In genomic region chr5:23489231-23489630, GRCm38 (mm10) we compare ENCODE assay signal across 19 mouse cellular contexts. TPM values are rescaled to one million over a fixed set of nuclear protein-coding genes. Genes with fewer than 3 reads are reported as not detected.
DNase-seq lines count a peak whose midpoint lies in the region; ATAC-seq lines count a peak whose summit lies in the region.
"Had no signal": no experiment of that assay in that cellular context is flagged by ENCODE, and none has a peak within 500 bp of the region (broad histone marks: within the 10 kb centered on the region; RNA-seq: fewer than 3 reads in every experiment).

No protein-coding gene starts in this region.

- peak; percentile 58; the same call in 1 of the 2 replicates for ATAC-seq in heart, embryonic 16.5 days (replicated peaks; ENCODE audit: extremely low read depth, insufficient read depth, low FRiP score)
- no peak for ATAC-seq in hindbrain, embryonic 16.5 days
- ATAC-seq in hindbrain, embryonic 11.5 days (ENCODE audit: low FRiP score): no peak
- ATAC-seq: forebrain, embryonic 15.5 days; hindbrain, postnatal 0 days had no signal

- H3K36me3 ChIP-seq in heart, embryonic 16.5 days (ENCODE audit: control insufficient read depth, insufficient read depth): peaks cover 50% of the 10 kb centered on the region
- peaks cover 52% of the 10 kb centered on the region for H3K36me3 ChIP-seq in hindbrain, embryonic 16.5 days (ENCODE audit: control insufficient read depth, insufficient read depth, low read length)
- H3K36me3 ChIP-seq in hindbrain, embryonic 11.5 days (ENCODE audit: control insufficient read depth, insufficient read depth, low read length): peaks cover 18% of the 10 kb centered on the region

- peaks cover 3% of the 10 kb centered on the region; the same call in 1 of the 2 replicates for H3K4me1 ChIP-seq in heart, embryonic 16.5 days (ENCODE audit: control insufficient read depth, insufficient read depth, low read length)
- no peaks in the 10 kb centered on the region for H3K4me1 ChIP-seq in hindbrain, embryonic 16.5 days (ENCODE audit: control insufficient read depth, insufficient read depth, low read depth, low read length)
- no peaks in the 10 kb centered on the region for H3K4me1 ChIP-seq in hindbrain, embryonic 11.5 days (replicated peaks; ENCODE audit: control insufficient read depth, insufficient read depth, low read length)
- H3K4me1 ChIP-seq: embryonic facial prominence, embryonic 10.5 days; forebrain, embryonic 15.5 days had no signal

- peak overlapping the region; percentile 12; the same call in 1 of the 2 replicates for H3K27ac ChIP-seq in heart, embryonic 16.5 days (ENCODE audit: low read length)
- peak overlapping the region; percentile 23; the same call in 1 of the 2 replicates for H3K27ac ChIP-seq in hindbrain, embryonic 16.5 days (ENCODE audit: low read depth, low read length)
- H3K27ac ChIP-seq in hindbrain, embryonic 11.5 days (ENCODE audit: low read depth, low read length): no peak overlapping the region
- H3K27ac ChIP-seq: embryonic facial prominence, embryonic 10.5 days; forebrain, embryonic 15.5 days; hindbrain, postnatal 0 days had no signal

- H3K27me3 ChIP-seq in heart, embryonic 16.5 days (ENCODE audit: control insufficient read depth, insufficient read depth, low read length): no peaks in the 10 kb centered on the region
- no peaks in the 10 kb centered on the region for H3K27me3 ChIP-seq in hindbrain, embryonic 16.5 days (replicated peaks; ENCODE audit: control insufficient read depth, insufficient read depth, low read length)
- H3K27me3 ChIP-seq in hindbrain, embryonic 11.5 days (ENCODE audit: control insufficient read depth, insufficient read depth, low read length): no peaks in the 10 kb centered on the region
- H3K27me3 ChIP-seq: forebrain, embryonic 15.5 days had no signal

- no peaks in the 10 kb centered on the region for H3K9me3 ChIP-seq in heart, embryonic 16.5 days (replicated peaks; ENCODE audit: control insufficient read depth, low read length)
- no peaks in the 10 kb centered on the region for H3K9me3 ChIP-seq in hindbrain, embryonic 16.5 days (ENCODE audit: control insufficient read depth, low read length)
- H3K9me3 ChIP-seq in hindbrain, embryonic 11.5 days (ENCODE audit: control insufficient read depth, low read length): no peaks in the 10 kb centered on the region
- H3K9me3 ChIP-seq: embryonic facial prominence, embryonic 10.5 days; forebrain, embryonic 15.5 days had no signal

- peak; percentile 82 for DNase-seq in heart, adult 11 months
- DNase-seq in heart, adult 9 months (ENCODE audit: low spot score in 2 of 2): no peak
- no peak for DNase-seq in heart, postnatal 10 days
- DNase-seq in hindbrain, embryonic 11.5 days (ENCODE audit: low spot score): no peak
- DNase-seq in lung, postnatal 36 days: peak; percentile 36
- no peak for DNase-seq in lung, postnatal 4 days
- DNase-seq: adrenal gland, postnatal 25 days; cerebellum, adult 18-20 months; cerebellum, adult 9-11 months; gastrocnemius, postnatal 36 days; heart, adult 18-20 months; kidney, adult 11 months; kidney, adult 9 months had no signal

- intact Hi-C loops in heart, postnatal 10 days (cut with DNase I): no loop called here

- WGBS in heart, embryonic 16.5 days: 58% methylated on average over 4 of the region's 4 CpGs
- 85% methylated on average over 4 of the region's 4 CpGs for WGBS in hindbrain, embryonic 16.5 days
- 89% methylated on average over 4 of the region's 4 CpGs for WGBS in hindbrain, embryonic 11.5 days

- no peak overlapping the region for H3K4me2 ChIP-seq in heart, embryonic 16.5 days (ENCODE audit: low read depth, low read length)
- H3K4me2 ChIP-seq in hindbrain, embryonic 16.5 days (ENCODE audit: low read length): no peak overlapping the region
- H3K4me2 ChIP-seq in hindbrain, embryonic 11.5 days (replicated peaks; ENCODE audit: low read depth, low read length): no peak overlapping the region
- H3K4me2 ChIP-seq: forebrain, embryonic 15.5 days had no signal

- H3K9ac ChIP-seq in heart, embryonic 16.5 days (ENCODE audit: low read length): no peak overlapping the region
- H3K9ac ChIP-seq in hindbrain, embryonic 16.5 days (ENCODE audit: low read depth, low read length): no peak overlapping the region
- no peak overlapping the region for H3K9ac ChIP-seq in hindbrain, embryonic 11.5 days (ENCODE audit: low read depth, low read length)
- H3K9ac ChIP-seq: forebrain, embryonic 15.5 days had no signal

- no peak overlapping the region for H3K4me3 ChIP-seq in heart, embryonic 16.5 days (ENCODE audit: low read length)
- H3K4me3 ChIP-seq in hindbrain, embryonic 16.5 days (ENCODE audit: low read length): no peak overlapping the region
- H3K4me3 ChIP-seq in hindbrain, embryonic 11.5 days (ENCODE audit: low read depth, low read length): no peak overlapping the region
- H3K4me3 ChIP-seq: embryonic facial prominence, embryonic 10.5 days; erythroblast, embryonic 14.5 days; forebrain, embryonic 15.5 days had no signal

RNA-seq across cellular contexts. Expression of gene Kmt2e, which starts 55.0 kb away (rescaled TPM):
- 67.9 and 76.9 TPM in 2 replicates for polyA plus RNA-seq in heart, embryonic 16.5 days (2015; fragmentation: Nextera tagmentation; extraction: Ambion mirVana)
- 10 to 100 TPM; 57.9 to 66.5 TPM for total RNA-seq in heart, postnatal 10 days (2021)
- polyA plus RNA-seq in hindbrain, embryonic 16.5 days (2015; fragmentation: Nextera tagmentation; extraction: Ambion mirVana): 139 and 143 TPM in 2 replicates
- 121 and 122 TPM in 2 replicates for polyA plus RNA-seq in hindbrain, embryonic 11.5 days (2014; fragmentation: Nextera tagmentation; extraction: Ambion mirVana)

Comparison
In these comparisons a context has a peak if more than half of its experiments do, and no peak if none do; other contexts are left out.
1. DNase-seq: peak in heart, adult 11 months (single experiment) and lung, postnatal 36 days (single experiment); none in heart, adult 9 months (0 of 2), heart, postnatal 10 days (0 of 2), hindbrain, embryonic 11.5 days (single experiment) and lung, postnatal 4 days (0 of 2).